Mouse (Mus musculus) midbrain, embryonic 10.5 days (tissue): Measurements from ENCODE around the gene Afg3l1. TPM values are rescaled to one million over a fixed set of nuclear protein-coding genes. Genes with fewer than 3 reads are reported as not detected.

Source experiments
- DNase-seq: peaks from one replicate; pipeline ENCODE4 v3.0.0-alpha.2; 2017; ENCODE audit warnings: low spot score
- H3K27ac ChIP-seq: fragments of 300-500 bp; sonication (generic); replicated peaks from 2 replicates; pipeline ENCODE4 v1.5.1; 2016; ENCODE audit warnings: mild to moderate bottlenecking
- H3K27me3 ChIP-seq: fragments of 300-500 bp; sonication (generic); 2 replicates; pipeline ENCODE4 v1.6.1; 2016; ENCODE audit warnings: low read depth, mild to moderate bottlenecking; ENCODE audit not compliant: poor library complexity, severe bottlenecking
- H3K36me3 ChIP-seq: fragments of 300-500 bp; sonication (generic); 2 replicates; pipeline ENCODE4 v1.6.1; 2016; ENCODE audit warnings: mild to moderate bottlenecking, moderate library complexity
- H3K4me1 ChIP-seq: fragments of 300-500 bp; sonication (generic); 2 replicates; pipeline ENCODE4 v1.6.1; 2016
- H3K4me3 ChIP-seq: fragments of 300-500 bp; sonication (generic); 2 replicates; pipeline ENCODE4 v1.5.1; 2016; ENCODE audit warnings: mild to moderate bottlenecking, moderate library complexity
- H3K9me3 ChIP-seq: fragments of 300-500 bp; sonication (generic); replicated peaks from 2 replicates; pipeline ENCODE4 v1.6.1; 2016; ENCODE audit warnings: mild to moderate bottlenecking
- WGBS: fragments of 180-500 bp; shearing (Covaris S2); methylation state at CpG from one replicate; pipeline ENCODE4 v1.1.7; 2016; 5-methylcytosine and 5-hydroxymethylcytosine counted together
- polyA plus RNA-seq: library from polyadenylated mRNA; unstranded; fragments of >200 nt; fragmentation: Nextera tagmentation; extraction: Ambion mirVana; gene quantifications from 2 replicates; pipeline ENCODE4 v1.2.1, GENCODE M21; 2016

The Afg3l1 gene
- polyA plus RNA-seq, 1 experiment from 2014 or later = 69.3 TPM

- WGBS = 8% methylated on average over 34 of the region's 34 CpGs
- no peaks in the 10 kb centered on the region for H3K27me3 ChIP-seq
- H3K4me3 ChIP-seq = peak overlapping the region; percentile 94
- no peaks in the 10 kb centered on the region for H3K9me3 ChIP-seq
- H3K36me3 ChIP-seq = peaks cover 23% of the 10 kb centered on the region
- peak; percentile 37 for DNase-seq
- H3K27ac ChIP-seq = peak overlapping the region; percentile 99
- peaks cover 21% of the 10 kb centered on the region for H3K4me1 ChIP-seq
Measured at GRCm38 (mm10) chr8:123476911-123477736, 579 bp upstream of the Afg3l1 start.

- no peak for DNase-seq
- Histone ChIP-seq H3K27ac (peak overlapping the region; percentile 99), H3K27me3 (no peaks in the 10 kb centered on the region), H3K4me1 (peaks cover 21% of the 10 kb centered on the region), H3K9me3 (no peaks in the 10 kb centered on the region), H3K36me3 (peaks cover 36% of the 10 kb centered on the region), H3K4me3 (peak overlapping the region; percentile 94)
- WGBS = 40% methylated on average over 16 of the region's 16 CpGs
Measured at GRCm38 (mm10) chr8:123478456-123479218, 934 bp downstream of the Afg3l1 start.

GRCm38 (mm10) chr8:123482627-123483026, 4.9 kb downstream of the Afg3l1 start:
- Histone ChIP-seq H3K4me1 (peaks cover 11% of the 10 kb centered on the region), H3K27ac (no peak overlapping the region), H3K4me3 (no peak overlapping the region), H3K36me3 (peaks cover 75% of the 10 kb centered on the region), H3K9me3 (no peaks in the 10 kb centered on the region), H3K27me3 (no peaks in the 10 kb centered on the region)
- WGBS = 89% methylated on average over 7 of the region's 7 CpGs
- DNase-seq = no peak

GRCm38 (mm10) chr8:123491280-123492075, 13.8 kb downstream of the Afg3l1 start:
- H3K4me3 ChIP-seq = no peak overlapping the region
- no peaks in the 10 kb centered on the region for H3K9me3 ChIP-seq
- no peaks in the 10 kb centered on the region for H3K27me3 ChIP-seq
- peaks cover 98% of the 10 kb centered on the region for H3K36me3 ChIP-seq
- H3K27ac ChIP-seq = no peak overlapping the region
- 92% methylated on average over 15 of the region's 15 CpGs for WGBS
- DNase-seq = no peak
- H3K4me1 ChIP-seq = no peaks in the 10 kb centered on the region

GRCm38 (mm10) chr8:123492898-123493297, 15.2 kb downstream of the Afg3l1 start:
- peaks cover 98% of the 10 kb centered on the region for H3K36me3 ChIP-seq
- 96% methylated on average over 9 of the region's 9 CpGs for WGBS

GRCm38 (mm10) chr8:123497699-123498098, 20.0 kb downstream of the Afg3l1 start:
- Histone ChIP-seq H3K9me3 (no peaks in the 10 kb centered on the region), H3K4me3 (no peak overlapping the region), H3K27me3 (no peaks in the 10 kb centered on the region), H3K27ac (no peak overlapping the region), H3K36me3 (peaks cover 100% of the 10 kb centered on the region), H3K4me1 (no peaks in the 10 kb centered on the region)
- DNase-seq = no peak
- 92% methylated on average over 4 of the region's 4 CpGs for WGBS

More at GRCm38 (mm10) chr8:123492898-123493297, 15.2 kb downstream of the Afg3l1 start:
- H3K9me3 ChIP-seq = no peaks in the 10 kb centered on the region
- no peak overlapping the region for H3K27ac ChIP-seq
- no peak for DNase-seq
- H3K27me3 ChIP-seq = no peaks in the 10 kb centered on the region
- H3K4me3 ChIP-seq = no peak overlapping the region
- no peaks in the 10 kb centered on the region for H3K4me1 ChIP-seq

- WGBS = 92% methylated on average over 11 of the region's 11 CpGs
- no peak for DNase-seq
- H3K4me3 ChIP-seq = no peak overlapping the region
- no peak overlapping the region for H3K27ac ChIP-seq
- no peaks in the 10 kb centered on the region for H3K27me3 ChIP-seq
- peaks cover 100% of the 10 kb centered on the region for H3K36me3 ChIP-seq
- H3K9me3 ChIP-seq = peaks cover 9% of the 10 kb centered on the region; the same call in 1 of the 2 replicates
- H3K4me1 ChIP-seq = no peaks in the 10 kb centered on the region
Measured at GRCm38 (mm10) chr8:123498963-123499362, 21.3 kb downstream of the Afg3l1 start.

- 95% methylated on average over 11 of the region's 11 CpGs for WGBS
- peaks cover 100% of the 10 kb centered on the region for H3K36me3 ChIP-seq
Measured at GRCm38 (mm10) chr8:123499556-123499955, 21.9 kb downstream of the Afg3l1 start.

GRCm38 (mm10) chr8:123502192-123502591, 24.5 kb downstream of the Afg3l1 start:
- no peaks in the 10 kb centered on the region for H3K27me3 ChIP-seq
- no peak overlapping the region for H3K27ac ChIP-seq
- peaks cover 9% of the 10 kb centered on the region; the same call in 1 of the 2 replicates for H3K9me3 ChIP-seq
- 93% methylated on average over 5 of the region's 5 CpGs for WGBS
- peaks cover 100% of the 10 kb centered on the region for H3K36me3 ChIP-seq
- DNase-seq = no peak
- no peaks in the 10 kb centered on the region for H3K4me1 ChIP-seq
- H3K4me3 ChIP-seq = no peak overlapping the region

More at GRCm38 (mm10) chr8:123499556-123499955, 21.9 kb downstream of the Afg3l1 start:
- no peak overlapping the region for H3K27ac ChIP-seq
- no peaks in the 10 kb centered on the region for H3K27me3 ChIP-seq
- H3K9me3 ChIP-seq = peaks cover 9% of the 10 kb centered on the region; the same call in 1 of the 2 replicates
- no peak for DNase-seq
- no peak overlapping the region for H3K4me3 ChIP-seq
- no peaks in the 10 kb centered on the region for H3K4me1 ChIP-seq

GRCm38 (mm10) chr8:123503801-123504467, 26.2 kb downstream of the Afg3l1 start:
- Histone ChIP-seq H3K27me3 (no peaks in the 10 kb centered on the region), H3K36me3 (peaks cover 100% of the 10 kb centered on the region), H3K4me3 (no peak overlapping the region), H3K27ac (no peak overlapping the region), H3K9me3 (peaks cover 9% of the 10 kb centered on the region; the same call in 1 of the 2 replicates), H3K4me1 (no peaks in the 10 kb centered on the region)
- WGBS = 99% methylated on average over 6 of the region's 6 CpGs
- no peak for DNase-seq

- Histone ChIP-seq H3K27ac (no peak overlapping the region), H3K4me3 (no peak overlapping the region), H3K4me1 (no peaks in the 10 kb centered on the region), H3K36me3 (peaks cover 100% of the 10 kb centered on the region), H3K9me3 (peaks cover 9% of the 10 kb centered on the region; the same call in 1 of the 2 replicates), H3K27me3 (no peaks in the 10 kb centered on the region)
- WGBS = 89% methylated on average over 9 of the region's 9 CpGs
- DNase-seq = no peak
Measured at GRCm38 (mm10) chr8:123504591-123505195, 27.0 kb downstream of the Afg3l1 start.
